Mouse (Mus musculus) limb, embryonic 15.5 days (tissue): ENCODE measurements around the gene Olfr150. TPM values are rescaled to one million over a fixed set of nuclear protein-coding genes. Genes with fewer than 3 reads are reported as not detected.
"Not testable (repeated sequence)": the region's sequence is repeated elsewhere in the genome, so short reads cannot be mapped to it uniquely, and the experiment has no call there.

Experiments
- ATAC-seq: fragments of 200-750 bp; cut with Nextera tagmentation; 2 replicates; pipeline ENCODE4 v1.8.0; 2017; ENCODE audit warnings: low read depth, moderate TSS enrichment; ENCODE audit not compliant: insufficient number of reproducible peaks, low FRiP score, low TSS enrichment
- H3K27ac ChIP-seq: fragments of 300-500 bp; sonication (generic); 2 replicates; pipeline ENCODE4 v1.5.1; 2015; ENCODE audit warnings: moderate library complexity, mild to moderate bottlenecking, inconsistent platforms
- H3K27me3 ChIP-seq: fragments of 300-500 bp; sonication (generic); 2 replicates; pipeline ENCODE4 v1.6.1; 2015; ENCODE audit warnings: inconsistent platforms
- H3K36me3 ChIP-seq: fragments of 300-500 bp; sonication (generic); 2 replicates; pipeline ENCODE4 v1.6.1; 2015; ENCODE audit warnings: inconsistent platforms
- H3K4me1 ChIP-seq: fragments of 300-500 bp; sonication (generic); 2 replicates; pipeline ENCODE4 v1.6.1; 2015; ENCODE audit warnings: inconsistent platforms
- H3K4me2 ChIP-seq: fragments of 300-500 bp; sonication (generic); 2 replicates; pipeline ENCODE4 v1.6.1; 2015; ENCODE audit warnings: mild to moderate bottlenecking, inconsistent platforms
- H3K4me3 ChIP-seq: fragments of 300-500 bp; sonication (generic); 2 replicates; pipeline ENCODE4 v1.5.1; 2015; ENCODE audit warnings: mild to moderate bottlenecking, inconsistent platforms
- H3K9ac ChIP-seq: fragments of 300-500 bp; sonication (generic); 2 replicates; pipeline ENCODE4 v1.6.1; 2015; ENCODE audit warnings: inconsistent platforms
- H3K9me3 ChIP-seq: fragments of 300-500 bp; sonication (generic); 2 replicates; pipeline ENCODE4 v1.6.1; 2016; ENCODE audit warnings: inconsistent platforms
- WGBS: fragments of 180-500 bp; shearing (Covaris S2); methylation state at CpG from one replicate; pipeline ENCODE4 v1.1.7; 2015; 5-methylcytosine and 5-hydroxymethylcytosine counted together
- polyA plus RNA-seq: library from polyadenylated mRNA; unstranded; fragments of >200 nt; fragmentation: Nextera tagmentation; extraction: Ambion mirVana; gene quantifications from 2 replicates; pipeline ENCODE4 v1.2.1, GENCODE M21; 2015

Olfr150 gene
- not detected in 2 replicates for polyA plus RNA-seq

DNA sequence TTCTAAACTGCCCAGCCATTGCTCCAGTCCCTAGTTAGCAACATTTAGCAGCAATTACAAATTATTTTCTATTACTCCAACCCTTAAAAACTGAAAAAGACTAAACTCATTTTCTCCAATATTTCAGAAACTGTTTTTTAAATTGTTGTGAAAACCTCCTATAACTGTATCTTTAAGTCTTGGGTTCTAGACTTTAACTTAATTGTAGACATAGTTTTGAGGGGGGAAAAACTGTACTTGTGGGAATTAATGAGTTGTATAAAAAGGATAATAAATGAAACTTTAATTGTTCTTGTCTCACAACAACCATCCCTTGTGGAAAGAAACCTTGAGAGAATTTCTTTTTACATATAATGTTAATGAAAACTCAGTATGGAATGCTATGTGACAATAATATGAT, at the start of gene Olfr150:
Olfr150 (plus strand) TSS at position 301 of the 400 bp plus-strand sequence.
- no peak within 1 kb of the TSS for H3K4me3 ChIP-seq
- no peak within 1 kb of the TSS for H3K9ac ChIP-seq
- no peaks in the 10 kb centered on the region for H3K9me3 ChIP-seq
- ATAC-seq: no peak
- no peaks in the 10 kb centered on the region for H3K4me1 ChIP-seq
- H3K4me2 ChIP-seq: no peak within 1 kb of the TSS
- no peak within 1 kb of the TSS for H3K27ac ChIP-seq
- H3K36me3 ChIP-seq: no peaks in the 10 kb centered on the region
- no peaks in the 10 kb centered on the region for H3K27me3 ChIP-seq

DNA sequence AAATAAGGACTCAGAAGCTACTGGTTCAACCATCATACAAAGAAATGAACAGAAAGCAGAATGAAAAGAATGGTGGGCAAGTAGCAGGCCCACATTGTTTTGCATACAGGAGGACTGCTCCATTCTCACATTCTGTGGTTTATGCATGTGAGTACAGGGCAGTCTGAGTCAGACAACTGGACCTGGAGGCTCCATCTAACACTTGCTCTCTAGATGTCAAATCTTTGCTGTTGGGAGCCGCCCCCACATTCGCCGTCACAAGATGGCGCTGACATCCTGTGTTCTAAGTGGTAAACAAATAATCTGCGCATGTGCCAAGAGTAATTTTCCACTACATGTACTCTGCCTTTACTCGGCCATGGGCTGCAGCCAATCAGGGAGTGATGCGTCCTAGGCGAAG, 29.7 kb upstream of the Olfr150 start:
- not testable (repeated sequence) for H3K9ac ChIP-seq, H3K4me1 ChIP-seq, H3K27me3 ChIP-seq, H3K9me3 ChIP-seq, ATAC-seq, H3K4me3 ChIP-seq, H3K36me3 ChIP-seq, H3K4me2 ChIP-seq, H3K27ac ChIP-seq
- 82% methylated on average over 8 of the region's 8 CpGs for WGBS

DNA sequence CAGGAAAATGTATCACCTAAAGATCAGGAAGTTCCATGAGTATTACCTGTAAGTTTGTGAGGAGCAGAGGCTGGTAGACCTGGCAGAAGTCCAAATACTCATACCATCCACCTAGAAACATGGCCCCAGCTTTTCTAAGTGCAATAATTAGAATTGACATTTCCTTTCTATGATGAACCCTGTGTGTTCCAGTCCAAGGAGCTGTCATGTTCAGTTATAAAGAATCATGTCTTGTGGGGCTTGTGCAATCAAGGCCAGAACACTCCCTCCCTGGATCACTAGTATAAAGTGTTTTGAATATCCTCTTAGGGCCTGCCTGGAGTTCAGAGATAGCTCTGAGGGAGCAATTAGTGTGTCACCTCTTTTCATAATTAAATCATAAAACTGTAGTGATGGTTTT, 23.8 kb upstream of the Olfr150 start, which contains the start of gene Olfr149:
Olfr149 (minus strand) TSS at position 101 of the 400 bp plus-strand sequence.
- no peaks in the 10 kb centered on the region for H3K27me3 ChIP-seq
- H3K4me1 ChIP-seq: no peaks in the 10 kb centered on the region
- H3K36me3 ChIP-seq: no peaks in the 10 kb centered on the region
- H3K27ac ChIP-seq: no peak within 1 kb of the TSS
- ATAC-seq: no peak
- no peak within 1 kb of the TSS for H3K4me2 ChIP-seq
- H3K9ac ChIP-seq: no peak within 1 kb of the TSS
- H3K9me3 ChIP-seq: no peaks in the 10 kb centered on the region
- H3K4me3 ChIP-seq: no peak within 1 kb of the TSS

DNA sequence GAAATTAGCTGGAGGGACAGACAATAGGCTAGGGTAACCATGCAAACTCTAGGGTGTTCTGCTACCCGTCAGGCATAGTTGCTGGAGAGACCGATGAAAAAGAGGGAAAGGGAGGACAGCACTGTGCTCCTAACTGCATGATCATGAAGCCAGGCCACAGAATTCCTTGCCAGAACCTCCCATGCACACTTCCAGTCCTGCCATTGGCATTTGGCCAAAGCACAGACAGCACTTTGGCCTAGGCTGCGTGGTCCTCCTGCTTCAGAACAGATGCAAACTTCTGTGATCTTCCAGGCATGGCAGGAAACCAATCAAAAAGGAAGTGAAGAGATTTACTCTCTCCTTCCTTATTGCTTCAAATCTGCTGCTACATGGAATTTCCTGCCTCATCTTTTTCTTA, 21.8 kb upstream of the Olfr150 start:
- no peak overlapping the region for H3K4me2 ChIP-seq
- no peaks in the 10 kb centered on the region for H3K4me1 ChIP-seq
- H3K27ac ChIP-seq: no peak overlapping the region
- 50% methylated on average over 3 of the region's 3 CpGs for WGBS
- no peak for ATAC-seq
- H3K4me3 ChIP-seq: no peak overlapping the region
- no peaks in the 10 kb centered on the region for H3K9me3 ChIP-seq
- no peaks in the 10 kb centered on the region for H3K27me3 ChIP-seq
- H3K9ac ChIP-seq: no peak overlapping the region
- no peaks in the 10 kb centered on the region for H3K36me3 ChIP-seq

DNA sequence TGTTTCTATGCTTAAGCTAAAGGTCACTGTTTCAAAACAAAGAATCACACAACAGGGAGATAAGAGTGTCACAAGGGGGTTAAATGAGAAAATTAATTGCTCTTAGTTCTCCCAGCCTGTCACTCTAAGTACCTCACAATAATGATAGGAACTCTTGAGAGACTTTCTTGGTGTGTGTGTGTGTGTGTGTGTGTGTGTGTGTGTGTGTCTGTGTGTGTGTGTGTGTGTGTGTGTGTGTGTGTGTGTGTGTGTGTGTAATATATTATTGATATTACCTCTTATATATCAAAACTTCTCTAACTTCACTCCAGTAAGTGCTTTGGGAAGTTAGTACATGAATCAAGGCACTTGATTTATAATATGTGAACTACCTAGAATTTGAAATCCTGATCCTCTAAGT, 19.7 kb upstream of the Olfr150 start, which contains the start of gene Olfr965:
Olfr965 (plus strand) TSS at position 301 of the 400 bp plus-strand sequence.
- ATAC-seq: no peak
- H3K4me3 ChIP-seq: no peak within 1 kb of the TSS
- H3K27me3 ChIP-seq: no peaks in the 10 kb centered on the region
- no peaks in the 10 kb centered on the region for H3K36me3 ChIP-seq
- H3K9ac ChIP-seq: no peak within 1 kb of the TSS
- no peak within 1 kb of the TSS for H3K27ac ChIP-seq
- H3K9me3 ChIP-seq: no peaks in the 10 kb centered on the region
- no peak within 1 kb of the TSS for H3K4me2 ChIP-seq
- H3K4me1 ChIP-seq: no peaks in the 10 kb centered on the region

DNA sequence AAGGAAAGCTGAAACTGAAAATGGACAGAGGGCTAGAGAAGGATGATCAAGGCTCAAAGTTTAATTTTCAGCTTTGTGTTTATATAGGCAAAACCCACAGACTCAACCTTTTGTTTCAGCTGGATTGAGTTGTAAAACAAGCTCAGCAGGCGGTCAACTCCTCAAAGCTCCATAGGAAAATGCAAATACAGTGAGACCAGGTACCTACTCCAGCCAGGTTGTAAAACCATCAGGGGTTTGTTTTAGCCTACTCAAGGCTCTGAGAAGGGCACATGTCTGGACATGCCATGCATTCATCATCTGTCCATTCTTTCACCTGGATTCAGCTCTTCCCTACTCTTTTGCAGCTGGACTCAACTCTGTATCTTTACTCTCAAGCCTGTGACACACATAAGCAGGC, 10.0 kb downstream of the Olfr150 start:
- Histone ChIP-seq H3K9ac (no peak overlapping the region), H3K4me3 (no peak overlapping the region), H3K27ac (no peak overlapping the region), H3K9me3 (no peaks in the 10 kb centered on the region), H3K4me1 (no peaks in the 10 kb centered on the region), H3K4me2 (no peak overlapping the region), H3K27me3 (no peaks in the 10 kb centered on the region), H3K36me3 (no peaks in the 10 kb centered on the region)
- ATAC-seq: no peak
- WGBS: 91% methylated on average over 1 of the region's 1 CpGs

DNA sequence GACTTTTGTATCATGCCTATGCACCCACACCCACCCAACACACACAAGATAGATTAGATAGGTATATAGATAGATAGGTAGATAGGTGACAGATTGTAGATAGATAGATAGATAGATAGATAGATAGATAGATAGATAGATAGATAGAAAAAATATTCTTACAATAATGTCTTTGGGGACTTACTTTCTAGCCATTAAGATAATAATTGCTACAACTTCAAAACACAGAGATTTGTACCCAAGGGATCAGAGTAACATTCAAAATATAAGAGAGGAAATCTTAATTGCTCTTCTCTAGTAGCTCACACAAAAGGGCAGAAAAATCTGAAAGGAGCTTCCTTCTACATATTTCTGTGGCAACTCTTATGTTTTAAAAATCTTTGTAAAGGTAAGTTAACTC, 15.2 kb downstream of the Olfr150 start, which contains the start of gene Olfr967:
Olfr967 (plus strand) TSS at position 301 of the 400 bp plus-strand sequence.
- H3K36me3 ChIP-seq: no peaks in the 10 kb centered on the region
- H3K9ac ChIP-seq: no peak within 1 kb of the TSS
- no peak within 1 kb of the TSS for H3K4me3 ChIP-seq
- H3K27me3 ChIP-seq: no peaks in the 10 kb centered on the region
- no peak within 1 kb of the TSS for H3K4me2 ChIP-seq
- no peak for ATAC-seq
- no peak within 1 kb of the TSS for H3K27ac ChIP-seq
- H3K4me1 ChIP-seq: no peaks in the 10 kb centered on the region
- H3K9me3 ChIP-seq: no peaks in the 10 kb centered on the region

DNA sequence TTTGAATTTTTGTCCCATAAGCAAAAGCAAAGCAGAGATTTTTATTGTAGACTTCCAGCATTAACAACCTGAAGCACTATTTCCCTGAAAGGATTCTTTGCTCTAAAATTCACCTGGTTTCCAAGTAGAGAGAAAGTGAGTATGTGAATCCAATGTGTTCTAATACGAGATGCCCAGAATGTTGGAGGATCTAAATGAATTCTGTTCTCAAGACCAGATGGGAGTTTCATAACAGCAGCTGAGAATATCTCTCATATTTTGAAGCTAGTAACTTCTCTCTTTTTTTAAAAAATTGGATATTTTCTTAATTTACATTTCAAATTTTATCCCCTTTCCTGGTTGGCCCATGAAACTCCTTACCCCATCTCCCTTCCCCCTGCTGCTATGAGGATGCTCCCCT, 15.7 kb downstream of the Olfr150 start:
- 86% methylated on average over 1 of the region's 1 CpGs for WGBS
- no peak overlapping the region for H3K9ac ChIP-seq
- H3K27me3 ChIP-seq: no peaks in the 10 kb centered on the region
- H3K36me3 ChIP-seq: no peaks in the 10 kb centered on the region
- no peak overlapping the region for H3K4me2 ChIP-seq
- H3K27ac ChIP-seq: no peak overlapping the region
- H3K4me1 ChIP-seq: no peaks in the 10 kb centered on the region
- H3K4me3 ChIP-seq: no peak overlapping the region
- ATAC-seq: no peak
- no peaks in the 10 kb centered on the region for H3K9me3 ChIP-seq

DNA sequence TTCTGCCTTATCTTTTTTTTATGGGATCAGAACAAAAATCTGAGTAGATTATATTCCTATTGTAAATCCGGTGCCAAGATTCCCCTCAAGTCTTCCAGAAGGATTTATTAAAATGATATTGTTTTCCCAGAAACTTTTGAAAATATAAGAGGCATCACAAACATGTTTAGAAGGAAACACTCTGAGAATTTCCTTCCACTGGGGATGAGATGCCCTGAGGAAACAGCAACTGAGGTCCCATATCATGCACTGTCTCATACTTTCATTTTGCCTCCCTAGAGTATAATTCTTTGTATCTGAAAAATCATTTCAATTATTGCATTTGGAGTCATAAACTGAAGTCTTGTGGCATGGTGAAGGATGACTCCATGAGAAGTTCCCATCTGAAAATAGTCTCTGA, 52.4 kb downstream of the Olfr150 start, which contains the start of gene Olfr968:
Olfr968 (minus strand) TSS at position 101 of the 400 bp plus-strand sequence.
- no peak within 1 kb of the TSS for H3K4me3 ChIP-seq
- no peaks in the 10 kb centered on the region for H3K36me3 ChIP-seq
- no peak for ATAC-seq
- H3K9me3 ChIP-seq: no peaks in the 10 kb centered on the region
- no peak within 1 kb of the TSS for H3K27ac ChIP-seq
- 84% methylated on average over 1 of the region's 1 CpGs for WGBS
- no peak within 1 kb of the TSS for H3K4me2 ChIP-seq
- no peak within 1 kb of the TSS for H3K9ac ChIP-seq
- no peaks in the 10 kb centered on the region for H3K27me3 ChIP-seq
- no peaks in the 10 kb centered on the region for H3K4me1 ChIP-seq

Other genes starting within 250 kb of the Olfr150 start
- gene Olfr44, start 237.0 kb upstream of the Olfr150 start, polyA plus RNA-seq: not detected in 2 replicates
- gene Olfr957, start 215.2 kb upstream of the Olfr150 start, polyA plus RNA-seq: not detected in 2 replicates
- not detected in 2 replicates for gene Olfr958, start 176.9 kb upstream of the Olfr150 start, polyA plus RNA-seq
- not detected in 2 replicates for gene Olfr959, start 155.4 kb upstream of the Olfr150 start, polyA plus RNA-seq
- gene AW551984, start 126.6 kb upstream of the Olfr150 start, polyA plus RNA-seq: 75.0 and 122 TPM in 2 replicates
- gene Olfr148, start 120.3 kb upstream of the Olfr150 start, polyA plus RNA-seq: not detected in 2 replicates
- gene Olfr960, start 109.6 kb upstream of the Olfr150 start, polyA plus RNA-seq: not detected in 2 replicates
- gene Olfr961, start 85.9 kb upstream of the Olfr150 start, polyA plus RNA-seq: not detected in 2 replicates
- gene Olfr963, start 63.8 kb upstream of the Olfr150 start, polyA plus RNA-seq: not detected in 2 replicates
- not detected in 2 replicates for gene Olfr149, start 23.9 kb upstream of the Olfr150 start, polyA plus RNA-seq
- gene Olfr965, start 19.6 kb upstream of the Olfr150 start, polyA plus RNA-seq: not detected in 2 replicates
- gene Olfr967, start 15.3 kb downstream of the Olfr150 start, polyA plus RNA-seq: not detected in 2 replicates
- not detected in 2 replicates for gene Olfr968, start 52.3 kb downstream of the Olfr150 start, polyA plus RNA-seq
- gene Olfr969, start 60.0 kb downstream of the Olfr150 start, polyA plus RNA-seq: not detected in 2 replicates
- gene Olfr970, start 77.9 kb downstream of the Olfr150 start, polyA plus RNA-seq: not detected in 2 replicates
- not detected in 2 replicates for gene Olfr971, start 105.9 kb downstream of the Olfr150 start, polyA plus RNA-seq
- gene Olfr972, start 135.4 kb downstream of the Olfr150 start, polyA plus RNA-seq: not detected in 2 replicates
- not detected in 2 replicates for gene Olfr229, start 176.4 kb downstream of the Olfr150 start, polyA plus RNA-seq
- gene Olfr974, start 206.5 kb downstream of the Olfr150 start, polyA plus RNA-seq: not detected in 2 replicates
- not detected in 2 replicates for gene Olfr975, start 221.1 kb downstream of the Olfr150 start, polyA plus RNA-seq
- gene Olfr976, start 230.2 kb downstream of the Olfr150 start, polyA plus RNA-seq: not detected in 2 replicates